Mouse (Mus musculus) lung, adult 18-20 months (tissue): ENCODE data around the gene Sbno2.

ENCODE experiments used
- DNase-seq, 2 experiments: peaks; one replicate each; pipeline ENCODE4 v3.0.0; 2022; ENCODE audit warnings: mixed read lengths in 2 of 2

The Sbno2 gene

DNA sequence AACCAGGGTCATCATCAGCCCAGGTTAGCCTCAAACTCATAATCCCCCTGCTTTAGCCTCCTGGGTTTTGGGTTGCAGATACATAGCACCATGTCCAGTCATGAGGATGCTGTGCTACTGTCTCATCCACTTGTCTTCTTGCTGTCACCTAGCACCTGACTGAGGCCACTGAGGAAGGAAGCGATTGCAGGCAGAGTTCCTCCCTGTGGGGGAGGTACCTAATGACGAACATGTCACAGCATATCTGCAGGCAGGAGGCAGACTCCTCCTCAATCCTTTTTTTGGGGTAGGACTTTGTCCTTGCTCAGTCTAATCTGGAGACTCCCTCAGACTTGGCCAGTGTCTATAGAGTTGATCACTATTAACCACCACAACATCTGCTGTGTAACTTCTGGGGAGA is 16.3 kb upstream of the Sbno2 start:
- DNase-seq = no peak

DNA sequence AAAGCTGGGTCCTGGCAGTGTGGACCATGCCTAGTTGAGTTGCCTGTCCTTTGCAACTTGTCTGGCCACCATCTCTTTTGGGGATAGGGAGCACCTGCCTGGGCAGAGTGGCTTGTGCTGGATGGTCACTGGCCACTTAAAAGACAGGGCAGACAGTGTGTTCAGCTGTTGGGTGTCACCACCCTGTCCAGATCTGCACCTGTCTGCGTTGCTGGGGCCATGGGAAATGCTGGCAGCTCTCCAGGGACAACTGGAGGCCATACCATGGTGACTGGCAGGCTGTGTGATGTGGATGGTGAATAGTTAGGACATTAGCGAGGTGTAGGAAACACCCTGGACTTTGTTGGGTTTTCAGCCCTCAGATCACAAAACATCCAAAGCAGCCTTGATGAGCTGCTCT is 14.8 kb upstream of the Sbno2 start:
- no peak for DNase-seq

GRCm38 (mm10) chr10:80118552-80118951 is 13.2 kb upstream of the Sbno2 start:
- DNase-seq = no peak

DNA sequence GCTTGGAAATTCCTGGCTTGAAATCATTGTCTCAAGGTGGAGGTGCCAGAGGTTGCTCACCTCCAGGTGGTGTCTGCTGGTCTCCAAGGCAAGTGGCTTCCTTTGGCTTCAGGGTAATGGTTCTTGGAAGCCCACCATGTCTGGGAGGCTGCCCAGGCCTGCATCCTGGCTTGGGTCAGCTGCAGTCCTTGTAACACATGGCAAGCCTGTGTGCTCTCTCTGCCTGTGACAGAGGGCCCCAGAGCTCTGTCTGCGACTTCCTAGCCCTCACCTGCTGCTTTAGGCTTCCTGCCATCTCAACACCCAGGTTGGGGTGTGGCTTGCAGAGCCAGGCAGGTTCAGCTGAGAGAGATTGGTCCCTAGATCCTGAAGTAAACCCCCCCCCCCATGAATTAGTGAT is 12.4 kb upstream of the Sbno2 start:
- no peak for DNase-seq

DNA sequence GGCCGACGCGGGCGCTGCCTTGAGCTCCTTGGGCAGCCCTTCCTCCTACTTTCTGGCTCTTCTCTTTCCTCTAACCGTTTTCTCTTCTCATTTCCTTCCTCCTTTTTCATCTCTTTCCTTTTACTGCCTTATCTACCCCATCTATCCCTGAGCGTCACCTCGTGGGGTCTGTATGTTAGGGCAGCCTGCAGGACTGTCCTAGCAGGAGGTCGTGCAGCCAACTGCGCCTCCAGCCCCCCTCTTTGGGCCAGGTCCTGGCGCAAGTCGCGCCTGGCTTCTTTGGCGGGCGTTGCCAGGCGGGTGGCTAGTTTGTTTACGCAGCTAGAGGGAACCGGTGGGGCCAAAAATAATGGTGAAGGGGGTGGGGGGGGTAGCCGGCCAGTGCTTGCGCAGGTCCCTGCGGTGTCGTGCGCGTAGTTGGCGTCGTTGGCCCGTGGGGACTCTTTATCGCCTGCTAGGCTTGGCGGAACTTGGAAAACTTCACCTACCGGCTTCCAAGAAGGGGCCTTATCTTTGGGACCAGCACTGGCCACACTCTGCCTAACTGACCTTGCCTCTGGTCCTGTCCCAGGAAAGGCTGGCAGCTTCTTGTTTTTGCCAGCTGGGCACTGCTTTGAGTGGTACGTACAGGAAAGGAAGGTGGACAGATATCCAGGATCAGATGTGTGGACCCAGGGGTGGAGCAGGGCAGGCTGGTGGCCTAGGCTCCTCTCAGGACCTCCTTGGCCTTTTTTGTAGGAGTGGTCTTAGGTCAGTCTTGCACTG is 11.7 kb upstream of the Sbno2 start:
- DNase-seq = peak; percentile 73 to 80

DNA sequence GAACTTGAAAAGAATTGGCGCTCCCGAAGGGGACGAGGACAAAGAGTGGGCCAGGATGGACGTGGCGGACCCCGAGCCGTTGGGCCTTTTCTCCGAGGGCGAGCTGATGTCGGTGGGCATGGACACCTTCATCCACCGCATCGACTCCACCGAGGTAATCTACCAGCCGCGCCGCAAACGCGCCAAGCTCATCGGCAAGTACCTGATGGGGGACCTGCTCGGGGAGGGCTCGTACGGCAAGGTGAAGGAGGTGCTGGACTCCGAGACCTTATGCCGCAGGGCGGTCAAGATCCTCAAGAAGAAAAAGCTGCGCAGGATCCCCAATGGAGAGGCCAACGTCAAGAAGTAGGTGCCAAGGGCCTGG is 11.2 kb upstream of the Sbno2 start:
- DNase-seq = peak in 1 of 2 experiments; percentile 26

- no peak for DNase-seq
Observed at GRCm38 (mm10) chr10:80115944-80116335, 10.6 kb upstream of the Sbno2 start.

GRCm38 (mm10) chr10:80115290-80115943 is 10.0 kb upstream of the Sbno2 start, which contains the start of gene Stk11:
Gene Stk11 (plus strand): TSS chr10:80115803.
- peak; percentile 100 for DNase-seq

GRCm38 (mm10) chr10:80114341-80115284 is 9.2 kb upstream of the Sbno2 start:
- peak; percentile 93 to 96 for DNase-seq

GRCm38 (mm10) chr10:80107678-80108077 is 2.3 kb upstream of the Sbno2 start:
- DNase-seq = no peak

DNA sequence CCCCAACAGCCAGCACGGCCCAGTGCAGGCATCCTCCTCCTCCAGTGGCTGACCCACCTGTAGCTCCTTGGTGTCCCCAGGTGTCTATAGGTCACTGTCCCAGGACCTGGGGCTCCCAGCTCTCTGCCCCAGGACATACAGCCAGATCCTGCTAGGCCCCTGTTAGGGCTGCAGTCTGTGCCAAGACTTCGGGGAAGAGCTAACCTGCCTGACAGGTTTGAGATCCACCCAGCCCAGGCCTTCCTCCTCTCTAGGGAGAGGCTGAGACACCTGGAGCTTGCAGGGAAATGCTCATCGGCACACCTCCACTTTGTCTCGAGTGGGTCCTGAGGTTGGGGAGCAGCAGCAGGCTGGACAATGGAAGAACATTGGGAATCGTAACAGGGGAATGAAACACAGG is 555 bp upstream of the Sbno2 start:
- peak; percentile 38 to 60 for DNase-seq

- no peak for DNase-seq
Observed at GRCm38 (mm10) chr10:80104181-80104580, 1.2 kb downstream of the Sbno2 start.

GRCm38 (mm10) chr10:80103032-80103431 is 2.3 kb downstream of the Sbno2 start:
- DNase-seq = no peak

- peak; percentile 87 to 91 for DNase-seq
Observed at GRCm38 (mm10) chr10:80102216-80102915, 3.0 kb downstream of the Sbno2 start.

DNA sequence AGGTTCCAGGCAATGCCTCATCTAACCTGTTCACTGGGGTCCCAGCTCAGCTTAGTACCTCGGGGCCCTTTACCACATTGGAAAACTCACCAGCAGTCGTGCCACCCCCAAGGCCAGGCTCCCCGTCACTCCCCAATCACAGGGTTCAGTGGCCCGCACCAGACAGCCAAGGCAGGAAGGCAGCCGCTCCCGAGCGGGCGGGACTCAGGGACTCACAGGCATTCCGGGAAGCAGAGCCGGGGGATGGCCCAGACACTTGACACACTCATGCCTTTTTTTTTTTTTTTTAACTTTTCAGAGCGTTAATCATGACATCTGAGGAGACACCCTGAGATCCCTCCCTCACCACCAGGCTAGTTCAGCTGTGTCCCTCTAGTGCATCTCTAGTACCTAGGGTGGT is 4.4 kb downstream of the Sbno2 start:
- DNase-seq = peak; percentile 66 to 76

- DNase-seq = peak; percentile 43 to 56
Observed at GRCm38 (mm10) chr10:80098630-80099029, 6.7 kb downstream of the Sbno2 start.

- peak in 1 of 2 experiments; percentile 65 for DNase-seq
Observed at GRCm38 (mm10) chr10:80097275-80097674, 8.1 kb downstream of the Sbno2 start.

GRCm38 (mm10) chr10:80095547-80095946 is 9.8 kb downstream of the Sbno2 start:
- peak; percentile 56 to 78 for DNase-seq

DNA sequence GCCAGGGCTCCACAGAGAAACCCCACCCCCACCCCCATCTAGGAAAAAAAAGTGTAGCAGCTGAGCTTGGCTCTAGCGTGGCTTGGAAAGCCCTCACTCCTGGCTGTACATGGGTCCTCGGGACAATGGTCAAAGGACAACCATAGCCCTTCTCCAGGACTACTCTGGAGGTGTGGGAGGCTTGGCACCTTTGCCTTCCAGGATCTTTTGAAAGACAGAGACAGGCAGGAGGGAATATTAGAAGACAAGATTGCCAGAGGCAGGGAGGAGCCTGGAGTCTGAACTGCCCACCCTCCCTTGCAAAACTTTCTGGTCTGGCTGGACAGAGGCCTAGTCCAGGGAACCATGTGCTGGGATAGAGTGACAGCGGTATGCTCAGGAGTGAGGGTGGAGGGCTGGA is 10.7 kb downstream of the Sbno2 start:
- DNase-seq = no peak

DNA sequence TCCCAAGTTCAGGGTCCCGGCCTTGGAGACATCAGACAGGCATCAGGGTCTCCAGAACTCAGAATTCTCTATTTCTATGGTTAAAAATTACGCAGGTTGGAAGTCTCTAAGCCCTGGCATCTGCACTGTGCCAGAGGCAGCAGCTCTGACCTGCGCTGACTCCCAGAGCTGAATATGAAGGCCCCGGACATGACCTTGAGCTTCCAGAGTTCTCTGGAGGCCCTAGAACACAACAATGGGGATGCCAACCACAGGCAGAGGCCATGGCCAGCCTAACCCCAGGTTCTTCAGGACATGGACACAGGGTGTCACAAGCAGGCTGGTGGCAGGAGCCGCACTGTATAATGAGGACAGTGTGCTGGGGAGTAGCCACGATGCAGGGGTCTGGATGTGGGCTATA is 11.3 kb downstream of the Sbno2 start:
- no peak for DNase-seq

- DNase-seq = peak; percentile 54 to 64
Observed at GRCm38 (mm10) chr10:80092690-80093089, 12.7 kb downstream of the Sbno2 start.

DNA sequence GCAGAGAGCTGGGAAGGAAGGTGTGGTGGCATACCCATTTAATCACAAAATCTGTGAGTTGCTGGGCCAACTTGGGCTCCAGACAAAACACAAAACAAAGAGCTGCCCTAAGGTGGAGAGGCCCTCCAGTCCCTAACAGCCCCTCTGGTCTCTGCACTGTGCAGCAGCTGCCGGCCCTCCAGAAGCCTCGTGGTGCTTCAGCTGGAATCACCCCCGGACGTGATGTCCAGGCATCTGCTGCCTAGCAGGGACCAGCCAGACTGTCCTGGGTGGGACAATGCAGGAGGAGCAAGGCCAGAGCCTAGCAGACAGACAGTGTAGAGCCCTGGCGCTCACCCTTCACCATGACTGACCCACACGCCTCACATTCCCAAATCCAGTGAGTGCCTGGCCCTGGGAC is 13.8 kb downstream of the Sbno2 start:
- DNase-seq = no peak

DNA sequence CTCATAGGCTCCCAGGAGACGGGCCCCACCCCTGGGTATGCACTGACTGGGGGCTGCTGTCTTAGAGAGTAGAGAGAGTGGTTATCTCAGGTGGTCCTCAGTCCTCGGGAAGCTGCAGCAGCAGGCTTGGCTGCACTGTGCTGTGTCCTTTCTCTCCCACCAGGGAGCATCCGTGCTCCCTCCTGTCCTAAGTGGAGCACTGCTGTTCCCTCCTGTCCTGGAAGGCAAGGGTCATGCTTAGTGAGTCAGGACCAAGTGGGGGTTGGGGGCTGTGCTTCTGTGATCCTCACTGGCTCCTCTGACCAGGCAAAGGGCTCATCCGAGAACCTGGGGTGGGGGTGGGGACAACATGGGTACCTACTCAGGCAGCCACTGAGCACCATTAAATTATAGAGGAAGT is 16.2 kb downstream of the Sbno2 start:
- no peak for DNase-seq
